Mouse (Mus musculus) kidney, adult 2 months (tissue): ENCODE data around the gene Slc44a4.

Experiments used
- CTCF ChIP-seq: fragments of 200-500 bp; conservative IDR thresholded peaks from 2 replicates; pipeline ENCODE4 v1.5.1; 2011; ENCODE audit warnings: low read depth, mild to moderate bottlenecking, control low read depth, low read length, moderate library complexity, mixed read lengths; ENCODE audit not compliant: insufficient read depth, insufficient read length
- POLR2A ChIP-seq: fragments of 200-500 bp; IDR thresholded peaks from one replicate; pipeline ENCODE4 v1.6.1; 2011; ENCODE audit warnings: low read depth, low read length, control low read depth

DNA sequence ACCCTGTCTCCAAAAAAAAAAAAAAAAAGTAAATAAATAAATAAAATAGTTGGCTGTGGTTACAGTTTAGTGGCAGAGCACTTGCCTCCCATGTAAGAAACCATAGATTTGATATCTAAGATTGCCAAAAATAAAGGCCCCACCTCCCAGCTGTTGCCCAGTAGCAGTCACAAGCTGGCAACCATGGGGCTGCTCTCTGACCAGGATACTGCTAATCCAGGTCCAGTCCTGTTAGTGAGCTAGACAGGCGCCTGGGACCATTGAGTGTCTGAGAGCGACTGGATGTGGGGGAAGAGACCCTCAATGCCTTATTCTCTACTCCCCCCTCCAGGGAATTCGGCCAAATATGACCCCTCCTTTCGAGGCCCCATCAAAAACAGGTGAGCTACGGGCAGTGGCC, 2.0 kb downstream of the Slc44a4 start:
- TF ChIP-seq POLR2A (no peak), CTCF (no peak)
